Mouse (Mus musculus) testis, postnatal 10 days (tissue): Measurements from ENCODE around the gene Pgap2.
"Not testable (repeated sequence)": the region's sequence is repeated elsewhere in the genome, so short reads cannot be mapped to it uniquely, and the experiment has no call there.

Experiments
- DNase-seq: peaks from one replicate; pipeline ENCODE4 v3.0.0; 2021; ENCODE audit warnings: low spot score

The Pgap2 gene

DNA sequence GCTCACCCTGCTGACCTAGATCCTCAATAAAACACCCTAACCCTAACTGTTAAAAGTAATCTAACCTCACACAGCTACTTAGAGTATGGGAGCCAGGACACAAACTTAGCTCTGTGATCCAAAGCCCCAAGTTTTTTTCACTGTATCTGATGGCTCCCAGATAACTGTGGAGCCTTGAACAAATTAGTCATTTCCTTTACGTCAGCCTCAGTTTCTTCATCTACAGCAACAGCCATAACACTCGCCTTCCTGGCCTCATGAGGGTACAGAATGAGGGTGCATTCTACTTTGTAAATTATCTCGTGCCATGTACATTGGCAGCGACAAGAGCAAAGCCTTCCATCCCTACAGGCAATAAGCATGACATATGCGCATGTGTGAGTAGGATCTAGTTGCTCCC lies 32.4 kb downstream of the Pgap2 start:
- no peak for DNase-seq

DNA sequence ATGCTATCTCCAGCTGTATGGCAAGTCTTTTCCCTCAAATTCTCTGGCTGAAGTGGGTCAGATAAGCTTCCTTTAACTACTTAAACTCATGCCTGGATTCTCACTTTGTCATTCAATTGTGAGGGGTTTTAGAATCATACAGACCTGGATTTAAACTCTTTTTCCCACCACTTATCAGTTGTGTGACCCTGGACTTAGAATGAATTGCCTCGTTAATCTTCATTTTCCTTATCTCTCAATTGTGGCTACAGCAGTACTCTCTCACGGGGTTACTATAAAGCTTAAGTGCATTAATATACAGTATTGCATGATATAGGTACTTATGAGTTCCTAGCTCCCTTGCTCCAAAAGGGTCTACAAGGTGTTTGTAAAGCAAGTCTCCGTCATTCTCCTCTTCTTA lies 32.9 kb downstream of the Pgap2 start:
- DNase-seq = no peak

DNA sequence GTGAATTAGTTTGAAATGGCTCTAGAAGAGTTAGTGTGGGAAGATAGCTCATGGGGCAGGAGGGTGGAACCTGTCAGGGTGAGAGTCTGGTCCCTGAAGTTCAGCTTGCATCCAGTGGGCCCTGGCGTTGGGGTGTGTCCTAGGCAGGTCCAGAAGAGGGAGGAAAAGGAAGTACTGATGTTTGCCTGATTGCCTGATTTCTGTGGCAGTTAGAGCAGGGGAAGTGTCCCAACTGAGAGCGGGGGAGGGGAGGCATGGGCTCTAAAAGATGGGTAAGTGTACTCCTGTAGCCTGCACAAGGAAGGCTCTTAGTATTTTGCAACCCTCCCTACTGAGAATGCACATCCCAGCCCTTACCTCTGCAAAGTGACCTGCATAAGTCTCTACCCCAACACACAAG lies 33.9 kb downstream of the Pgap2 start:
- DNase-seq = no peak

DNA sequence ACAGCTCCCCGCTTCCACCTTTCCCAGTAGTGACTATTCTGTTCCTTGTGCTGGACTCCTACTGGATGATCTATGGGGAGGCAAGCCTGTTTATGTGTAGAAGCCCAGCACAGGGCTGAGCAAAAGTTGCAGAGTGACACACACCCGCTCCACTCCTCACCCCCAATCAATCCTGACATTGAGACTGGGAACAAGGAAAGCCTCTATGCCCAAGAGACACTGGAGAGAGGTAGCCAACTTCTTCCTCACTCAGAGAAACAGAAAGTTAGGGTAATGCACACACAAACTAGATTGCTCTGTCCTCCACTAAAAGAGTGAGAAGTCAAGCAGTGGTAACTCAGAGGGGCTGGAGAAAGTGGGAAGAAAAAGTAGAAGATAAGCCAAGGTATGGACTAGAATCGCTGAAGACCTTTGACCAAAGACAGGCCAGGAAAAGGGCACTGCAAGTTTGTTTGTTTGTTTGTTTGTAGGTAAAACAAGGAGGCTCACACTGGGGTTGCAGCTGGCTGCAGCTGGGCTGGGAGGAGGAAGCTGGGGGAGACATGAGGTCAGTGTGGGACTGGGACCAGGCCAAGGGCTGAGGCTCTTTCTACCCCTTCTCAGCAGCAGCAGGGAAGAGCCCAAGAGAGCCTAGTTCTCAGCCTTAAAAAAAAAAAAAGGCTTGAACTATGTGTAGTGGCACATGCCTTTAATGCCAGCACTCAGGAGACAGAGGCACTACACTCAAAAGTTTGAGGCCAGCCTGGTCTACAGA lies 35.0 kb downstream of the Pgap2 start:
- no peak for DNase-seq

GRCm38 (mm10) chr7:102245775-102246174 lies 35.8 kb downstream of the Pgap2 start:
- DNase-seq = no peak

GRCm38 (mm10) chr7:102246265-102246664 lies 36.3 kb downstream of the Pgap2 start:
- DNase-seq = no peak

DNA sequence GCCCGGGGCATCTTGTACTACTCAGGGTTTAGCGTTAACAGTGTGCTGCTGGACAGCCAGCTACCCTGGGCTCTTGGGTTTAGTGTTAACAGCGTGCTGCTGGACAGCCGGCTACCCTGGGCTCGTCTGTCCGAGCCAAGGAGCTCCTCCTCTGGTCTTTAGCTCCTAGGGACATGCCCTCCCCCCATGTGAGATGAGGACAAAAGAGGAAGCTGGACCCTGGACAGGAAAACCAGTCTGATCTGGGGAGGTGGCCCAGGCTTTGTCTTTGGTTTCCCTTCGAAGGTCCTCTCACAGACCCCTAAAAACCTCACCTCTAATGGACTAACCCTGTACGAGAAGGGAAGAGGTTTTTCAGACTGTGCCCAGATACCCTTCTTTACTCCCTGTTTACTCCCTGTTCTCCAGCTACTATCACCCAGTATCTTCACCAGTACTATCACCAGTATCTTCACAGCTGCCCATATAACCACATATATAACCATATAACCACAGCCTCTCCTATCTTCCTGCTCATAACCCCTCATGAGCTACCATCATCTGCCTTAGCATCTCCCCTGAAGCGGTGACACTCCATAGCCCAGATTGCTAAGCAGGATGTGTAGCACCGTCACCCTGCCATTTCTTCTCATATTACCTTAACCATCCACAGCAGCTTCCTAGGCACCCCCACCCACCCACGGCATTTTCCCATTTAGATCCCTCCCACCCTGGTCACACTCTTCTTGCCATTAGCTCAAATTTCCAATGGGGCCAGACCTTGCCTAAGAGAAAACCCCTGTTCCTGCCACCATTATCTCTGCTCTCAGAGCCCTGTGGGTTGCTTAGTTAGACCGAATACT lies 37.2 kb downstream of the Pgap2 start:
- DNase-seq = no peak

- DNase-seq = no peak
These were observed 38.8 kb downstream of the Pgap2 start for GRCm38 (mm10) chr7:102248691-102249404.

GRCm38 (mm10) chr7:102249531-102249895 lies 39.5 kb downstream of the Pgap2 start:
- DNase-seq = peak; percentile 76

DNA sequence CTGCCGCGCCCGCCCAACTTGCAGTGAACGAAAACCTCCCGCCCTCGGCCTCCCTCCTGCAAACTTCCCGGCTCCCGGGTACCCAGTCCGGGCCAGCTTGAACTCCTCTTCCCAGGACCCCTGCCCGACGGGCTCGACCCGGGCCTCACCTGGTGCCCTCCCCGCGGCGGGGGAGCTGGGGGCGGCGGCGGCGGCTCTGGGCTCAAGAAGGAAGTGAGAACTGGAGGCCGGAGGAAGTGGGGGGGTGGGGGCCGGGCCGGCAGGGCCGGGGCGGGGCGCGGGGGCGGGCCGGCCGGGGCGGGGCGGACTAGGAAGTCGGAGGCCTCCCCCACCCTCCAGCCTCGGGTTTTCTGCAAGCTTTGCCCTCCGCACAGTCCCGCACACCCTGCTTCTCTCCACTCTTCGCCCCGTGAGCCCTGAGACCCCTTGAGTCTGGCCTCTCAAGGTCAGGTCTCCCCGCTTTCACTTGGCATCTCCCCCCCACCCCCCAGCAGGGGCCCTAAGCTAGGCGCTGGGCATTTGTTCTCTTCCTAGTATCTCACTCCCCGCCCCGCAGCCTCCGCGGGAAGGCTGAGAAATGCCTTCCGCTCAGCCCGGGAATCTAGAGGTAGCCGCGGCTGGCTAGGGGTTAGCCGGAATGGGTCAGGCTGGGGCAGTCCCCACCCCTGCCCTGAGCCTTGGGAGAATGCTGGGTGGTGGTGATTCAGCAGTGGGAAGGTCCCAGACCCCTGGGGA lies 40.1 kb downstream of the Pgap2 start:
- peak; percentile 81 for DNase-seq

- peak; percentile 95 for DNase-seq
These were observed 40.7 kb downstream of the Pgap2 start for GRCm38 (mm10) chr7:102250631-102251214.

DNA sequence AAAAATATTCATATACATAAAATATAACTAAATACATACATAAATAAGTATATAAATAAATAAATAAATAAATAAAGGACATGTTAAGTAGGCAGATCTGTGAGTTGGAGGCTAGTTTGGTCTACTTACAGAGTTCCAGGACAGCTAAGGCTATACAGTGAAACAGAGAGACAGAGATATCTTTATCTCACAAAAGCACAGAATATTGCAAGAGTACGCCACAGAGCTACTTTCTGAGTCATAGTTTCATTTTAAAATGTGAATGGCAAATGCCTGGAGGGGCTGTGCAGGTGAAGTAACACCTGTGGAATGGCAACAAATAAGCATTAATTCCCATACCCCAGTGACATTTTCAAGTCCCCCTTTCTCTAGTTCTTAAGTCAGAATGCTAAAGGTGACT lies 43.6 kb downstream of the Pgap2 start:
- no peak for DNase-seq

DNA sequence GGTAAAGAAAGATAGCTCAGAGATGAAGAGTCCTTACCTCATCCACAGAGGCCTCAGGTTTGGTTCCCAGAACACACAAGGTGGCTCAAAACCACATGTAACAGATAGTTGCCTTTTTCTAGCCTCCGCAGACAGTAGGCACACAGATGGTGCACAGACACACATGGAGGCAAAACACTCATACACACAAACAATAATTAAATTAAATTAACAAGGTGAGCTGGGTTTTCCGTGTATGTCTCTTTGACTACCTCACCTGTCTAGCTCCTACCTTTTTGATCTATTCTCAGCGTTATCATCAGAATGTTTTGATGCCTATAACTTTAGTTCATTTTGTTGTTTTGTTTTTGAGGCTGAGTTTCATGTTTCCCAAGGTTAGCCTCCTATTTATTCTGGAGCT lies 45.9 kb downstream of the Pgap2 start, which contains the start of gene Rhog:
Rhog (minus strand) TSS at position 101 of the 400 bp plus-strand sequence.
- no peak for DNase-seq

DNA sequence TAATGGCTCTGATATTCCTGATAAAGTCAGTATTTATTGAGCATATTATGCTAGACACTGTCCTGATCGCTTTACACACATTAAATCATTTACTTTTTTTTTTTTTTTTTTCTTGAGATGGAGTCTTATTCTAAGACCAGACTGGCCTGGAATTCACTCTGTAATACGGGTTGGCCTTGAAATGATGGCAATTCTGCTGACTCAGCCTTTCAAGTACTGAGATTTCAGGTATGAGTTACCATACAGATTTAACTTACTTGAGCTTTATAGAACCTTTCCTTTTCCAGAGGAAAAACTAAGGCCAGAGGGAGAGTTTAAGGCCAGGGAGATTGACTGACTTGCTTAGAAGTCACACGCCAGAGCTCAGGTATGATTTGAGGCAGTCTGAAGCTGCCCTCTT lies 46.6 kb downstream of the Pgap2 start:
- no peak for DNase-seq

- DNase-seq = peak; percentile 91
These were observed 48.2 kb downstream of the Pgap2 start for GRCm38 (mm10) chr7:102258189-102258588.

- DNase-seq = no peak
These were observed 48.7 kb downstream of the Pgap2 start for GRCm38 (mm10) chr7:102258753-102259152.

DNA sequence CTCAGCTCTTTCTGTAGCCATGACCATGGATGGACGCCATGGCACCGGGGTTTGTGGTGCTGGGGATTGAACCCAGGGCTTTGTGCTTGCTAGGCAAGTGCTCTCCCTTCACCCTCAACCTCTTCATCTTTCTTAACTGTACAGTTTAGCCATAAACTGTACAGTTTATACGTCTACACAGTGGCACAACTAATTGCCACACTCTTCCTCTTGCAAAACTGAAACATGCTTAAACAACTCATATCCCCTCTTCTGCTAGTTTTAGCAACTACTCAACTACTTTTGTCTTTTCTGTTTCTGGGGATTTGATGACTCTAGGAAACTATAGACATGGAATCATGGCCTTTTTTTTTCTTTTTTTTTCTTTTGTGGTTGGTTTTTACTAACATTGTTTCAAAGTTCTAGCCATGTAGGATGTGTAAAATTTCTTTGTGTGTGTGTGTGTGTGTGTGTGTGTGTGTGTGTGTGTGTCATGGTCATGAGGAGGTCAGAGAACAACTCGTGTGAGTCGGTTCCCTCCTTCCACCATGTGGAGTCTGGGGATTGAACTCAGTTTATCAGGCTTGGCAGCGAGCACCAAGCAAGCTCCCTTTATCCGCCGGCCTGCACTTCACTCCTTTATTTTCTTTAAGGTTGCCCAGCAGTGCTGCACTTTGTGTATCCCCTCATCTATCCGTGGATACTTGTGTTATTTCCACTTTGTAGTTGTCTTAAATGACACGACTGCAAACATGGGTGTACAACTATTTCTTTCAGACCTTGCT lies 49.9 kb downstream of the Pgap2 start:
- DNase-seq = no peak

DNA sequence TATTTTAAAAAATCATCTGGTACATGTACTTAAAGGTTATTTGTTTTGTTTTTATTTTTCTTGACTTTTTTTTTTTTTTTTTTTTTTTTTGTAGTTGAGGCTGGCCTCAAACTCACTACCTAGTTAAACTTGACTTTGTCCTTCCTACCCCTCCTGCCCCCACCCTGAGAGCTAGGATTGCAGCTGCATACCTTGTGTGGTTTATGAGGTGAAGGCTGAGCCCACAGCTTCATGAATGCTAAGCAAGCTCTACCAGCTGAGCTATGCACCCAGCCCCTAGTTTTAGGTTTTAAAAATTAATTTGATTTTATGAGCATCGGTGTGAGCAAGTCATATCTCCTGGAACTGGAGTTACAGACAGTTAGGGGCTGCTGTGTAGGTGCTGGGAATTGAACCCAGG lies 50.5 kb downstream of the Pgap2 start:
- DNase-seq = no peak

- DNase-seq = no peak
These were observed 53.0 kb downstream of the Pgap2 start for GRCm38 (mm10) chr7:102263020-102263419.

GRCm38 (mm10) chr7:102266021-102266400 lies 56.0 kb downstream of the Pgap2 start:
- DNase-seq = not testable (repeated sequence)
